Mouse (Mus musculus) cerebellum, adult 11 months (tissue): ENCODE measurements around the gene Fam160a1.

Source experiments
- DNase-seq: peaks from one replicate; pipeline ENCODE4 v3.0.0; 2022

Fam160a1 gene

GRCm38 (mm10) chr3:85817191-85817590, at the start of gene Fam160a1:
Fam160a1 (minus strand) TSS chr3:85817291.
- DNase-seq: no peak

GRCm38 (mm10) chr3:85863996-85864395, 46.9 kb upstream of the Fam160a1 start:
- DNase-seq: no peak

- DNase-seq: no peak
Measured at GRCm38 (mm10) chr3:85862886-85863285, 45.8 kb upstream of the Fam160a1 start.

GRCm38 (mm10) chr3:85860996-85861395, 43.9 kb upstream of the Fam160a1 start:
- no peak for DNase-seq

GRCm38 (mm10) chr3:85859311-85859710, 42.2 kb upstream of the Fam160a1 start:
- DNase-seq: no peak

- DNase-seq: no peak
Measured at GRCm38 (mm10) chr3:85858140-85859135, 41.3 kb upstream of the Fam160a1 start.

GRCm38 (mm10) chr3:85857083-85857482, 40.0 kb upstream of the Fam160a1 start:
- no peak for DNase-seq

GRCm38 (mm10) chr3:85855947-85856346, 38.9 kb upstream of the Fam160a1 start:
- DNase-seq: no peak

GRCm38 (mm10) chr3:85855043-85855442, 38.0 kb upstream of the Fam160a1 start:
- no peak for DNase-seq

- DNase-seq: no peak
Measured at GRCm38 (mm10) chr3:85854143-85854542, 37.1 kb upstream of the Fam160a1 start.

GRCm38 (mm10) chr3:85853715-85854114, 36.6 kb upstream of the Fam160a1 start:
- no peak for DNase-seq

GRCm38 (mm10) chr3:85850079-85850478, 33.0 kb upstream of the Fam160a1 start:
- no peak for DNase-seq

GRCm38 (mm10) chr3:85846316-85846715, 29.2 kb upstream of the Fam160a1 start:
- DNase-seq: no peak

- DNase-seq: no peak
Measured at GRCm38 (mm10) chr3:85845341-85845740, 28.2 kb upstream of the Fam160a1 start.

- no peak for DNase-seq
Measured at GRCm38 (mm10) chr3:85842881-85843218, 25.8 kb upstream of the Fam160a1 start.

- no peak for DNase-seq
Measured at GRCm38 (mm10) chr3:85842177-85842880, 25.2 kb upstream of the Fam160a1 start.

- no peak for DNase-seq
Measured at GRCm38 (mm10) chr3:85841454-85842176, 24.5 kb upstream of the Fam160a1 start.

GRCm38 (mm10) chr3:85833627-85834026, 16.5 kb upstream of the Fam160a1 start:
- no peak for DNase-seq

GRCm38 (mm10) chr3:85832490-85833155, 15.5 kb upstream of the Fam160a1 start:
- DNase-seq: no peak

GRCm38 (mm10) chr3:85831785-85832184, 14.7 kb upstream of the Fam160a1 start:
- DNase-seq: no peak

- DNase-seq: peak; percentile 3
Measured at GRCm38 (mm10) chr3:85829047-85829446, 12.0 kb upstream of the Fam160a1 start.

- DNase-seq: no peak
Measured at GRCm38 (mm10) chr3:85827815-85828214, 10.7 kb upstream of the Fam160a1 start.

GRCm38 (mm10) chr3:85827283-85827682, 10.2 kb upstream of the Fam160a1 start:
- no peak for DNase-seq
